Mouse (Mus musculus) neutrophil, adult 83 days (primary cell): ENCODE data around the gene Tmem43. TPM values are rescaled to one million over a fixed set of nuclear protein-coding genes. Genes with fewer than 3 reads are reported as not detected.

ENCODE experiments used
- total RNA-seq, 2 experiments: library from RNA; stranded (reverse); gene quantifications; one replicate each; pipeline ENCODE4 v1.2.4; 2023

Tmem43 gene
- 100 to 1,000 TPM; 103 to 106 TPM for total RNA-seq

DNA sequence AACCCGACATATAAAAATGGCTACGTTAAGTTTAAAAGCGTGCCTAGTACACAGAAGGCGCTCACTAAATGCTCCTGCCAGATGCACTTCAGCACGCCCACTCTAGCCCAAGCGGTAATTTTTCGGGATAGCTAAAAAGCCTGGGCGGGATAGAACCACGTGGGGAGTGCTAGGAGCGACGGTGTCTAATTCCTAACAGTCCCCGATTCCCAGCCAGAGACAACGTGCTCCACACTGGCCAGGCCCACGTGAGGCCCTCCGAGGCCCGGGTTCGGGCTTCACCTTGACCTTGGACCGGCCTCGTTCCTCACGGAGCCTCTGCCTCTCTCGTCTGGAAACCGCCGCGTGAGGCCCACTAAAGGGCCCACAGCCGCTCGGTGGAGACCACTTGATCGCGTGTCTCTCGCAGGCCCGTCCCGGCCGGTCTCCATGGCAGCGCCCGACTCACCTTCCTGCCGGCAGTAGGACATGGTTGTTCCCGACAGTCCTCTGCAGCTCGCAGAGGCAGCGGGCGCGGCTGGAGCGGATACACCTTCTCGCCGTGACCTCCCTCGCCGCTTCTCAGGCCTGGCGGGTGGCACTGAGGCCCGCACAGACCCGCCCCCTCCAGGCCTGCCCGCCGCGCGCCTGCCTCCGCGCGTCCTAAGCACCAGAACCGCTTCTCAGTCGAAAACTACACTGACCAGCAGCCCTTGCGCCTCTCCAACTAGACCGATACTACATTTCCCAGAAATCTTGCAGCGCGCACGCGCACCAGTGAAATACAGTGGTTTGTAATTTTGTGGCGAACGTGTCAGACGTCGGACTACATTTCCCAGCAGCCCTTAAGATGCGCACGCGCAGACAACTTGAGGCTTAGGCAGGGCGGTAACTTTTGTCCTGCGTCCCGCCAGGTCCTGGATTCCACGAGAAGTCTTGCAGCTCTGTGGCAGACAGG is at the start of gene Tmem43, which contains the start of gene Chchd4:
Tmem43 (plus strand) TSS at position 836 of the 937 bp plus-strand sequence.
Chchd4 (minus strand) TSS at position 679 of the 937 bp plus-strand sequence.

DNA sequence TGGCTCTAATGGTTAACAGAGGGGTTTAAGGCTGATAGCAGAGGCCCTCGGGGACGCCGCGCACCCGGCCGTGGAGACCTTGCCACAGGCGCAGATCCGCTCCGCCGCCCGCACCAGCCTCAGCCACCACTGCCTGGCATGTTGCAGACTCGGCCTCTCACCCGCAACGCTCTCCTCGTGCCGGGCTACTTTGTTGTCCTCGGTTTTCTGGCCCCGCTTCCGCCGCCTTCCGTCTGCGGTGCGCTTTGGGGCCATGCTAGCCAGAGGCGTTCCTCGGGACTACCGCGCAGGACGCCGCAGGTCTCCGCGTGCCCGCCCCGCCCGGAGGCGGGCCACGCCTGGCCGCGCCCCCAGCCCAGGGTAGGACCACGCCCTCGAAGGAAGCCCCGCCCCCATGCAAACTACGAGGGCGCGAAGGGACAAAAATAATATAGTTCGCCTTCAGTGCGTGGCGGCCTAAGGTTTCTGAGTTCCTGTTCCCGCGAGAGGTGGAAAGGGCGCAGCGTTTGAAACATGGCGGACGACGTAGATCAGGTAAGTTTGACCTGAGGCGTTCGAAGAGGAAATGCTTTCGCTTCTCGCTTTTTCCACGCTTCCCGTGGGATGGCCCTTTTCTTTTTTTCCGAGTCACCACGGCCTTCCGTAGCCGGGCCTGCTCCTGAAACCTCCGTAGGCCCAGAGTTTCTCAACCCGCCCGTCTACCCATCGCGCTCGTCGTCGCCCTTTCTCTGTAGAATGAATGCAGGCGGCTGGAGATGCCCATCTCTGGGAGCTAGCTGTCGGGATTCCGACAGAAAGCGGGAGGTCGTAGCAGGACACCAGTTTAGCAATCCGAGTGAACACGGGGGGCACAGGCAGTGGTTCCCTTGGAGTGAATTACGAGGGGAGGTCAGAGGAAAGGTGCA is 42.3 kb downstream of the Tmem43 start, which contains the start of the genes Xpc and Lsm3:
Xpc (minus strand) TSS at position 344 of the 905 bp plus-strand sequence.
Lsm3 (plus strand) TSS at position 384 of the 905 bp plus-strand sequence.

Other genes starting within 250 kb of the Tmem43 start
- not detected for gene Wnt7a, start 62.3 kb upstream of the Tmem43 start, total RNA-seq
- gene Chchd4, start 157 bp upstream of the Tmem43 start, total RNA-seq: 1 to 10 TPM; 4.0 to 4.4 TPM
- 10 to 100 TPM; 25.7 to 27.5 TPM for gene Xpc, start 42.2 kb downstream of the Tmem43 start, total RNA-seq
- 10 to 100 TPM; 54.2 to 54.5 TPM for gene Lsm3, start 42.2 kb downstream of the Tmem43 start, total RNA-seq
- 100 to 1,000 TPM; 195 to 242 TPM for gene Slc6a6, start 210.3 kb downstream of the Tmem43 start, total RNA-seq